Mouse (Mus musculus): ENCODE measurements around the gene Ifna13. TPM values are rescaled to one million over a fixed set of nuclear protein-coding genes. Genes with fewer than 3 reads are reported as not detected.

Ifna13 gene
- not detected in 2 replicates for polyA plus RNA-seq (2012; rRNA removed)

DNA sequence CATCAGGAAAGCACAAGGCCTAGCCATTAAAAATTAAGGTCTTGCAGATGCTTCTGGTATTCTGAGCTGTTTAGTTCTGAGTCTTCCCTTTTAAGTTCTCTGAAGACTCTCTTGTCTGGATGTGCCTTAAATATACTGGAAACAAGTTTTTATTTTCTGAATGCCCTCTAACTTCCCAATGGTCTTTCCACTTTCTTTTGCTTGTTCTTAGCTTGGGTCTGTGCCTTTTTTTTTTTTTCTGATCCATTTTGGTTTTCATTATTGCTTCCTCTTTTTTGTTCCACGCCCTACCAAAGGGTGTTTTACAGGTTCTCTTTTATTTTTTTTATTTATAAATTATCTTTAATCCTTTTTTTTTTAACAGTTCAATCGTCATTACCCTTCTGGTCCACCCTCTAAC is at the start of gene Ifna13:
Gene Ifna13 (minus strand): TSS at position 101 of the 400 bp plus-strand sequence.
- Histone ChIP-seq H3K27ac (ENCODE audit: insufficient read depth, low read depth, low read length) (no peak within 1 kb of the TSS), H3K4me1 (ENCODE audit: control insufficient read depth, insufficient read depth, insufficient read length, low read length) (no peaks in the 10 kb centered on the region), H3K36me3 (ENCODE audit: control insufficient read depth, insufficient read depth, low read length) (no peaks in the 10 kb centered on the region), H3K27me3 (ENCODE audit: control insufficient read depth, insufficient read depth, low read length) (no peaks in the 10 kb centered on the region), H3K4me3 (ENCODE audit: low read depth, low read length) (no peak within 1 kb of the TSS)
- 40% methylated on average over 2 of the region's 2 CpGs for WGBS
- TF ChIP-seq CTCF (IDR thresholded peaks at IDR 0.05; ENCODE audit: extremely low read depth, insufficient read length, insufficient replicate concordance, low read depth, low read length) (no peak), POLR2A (IDR thresholded peaks at IDR 0.05; ENCODE audit: low read depth, low read length) (no peak)

DNA sequence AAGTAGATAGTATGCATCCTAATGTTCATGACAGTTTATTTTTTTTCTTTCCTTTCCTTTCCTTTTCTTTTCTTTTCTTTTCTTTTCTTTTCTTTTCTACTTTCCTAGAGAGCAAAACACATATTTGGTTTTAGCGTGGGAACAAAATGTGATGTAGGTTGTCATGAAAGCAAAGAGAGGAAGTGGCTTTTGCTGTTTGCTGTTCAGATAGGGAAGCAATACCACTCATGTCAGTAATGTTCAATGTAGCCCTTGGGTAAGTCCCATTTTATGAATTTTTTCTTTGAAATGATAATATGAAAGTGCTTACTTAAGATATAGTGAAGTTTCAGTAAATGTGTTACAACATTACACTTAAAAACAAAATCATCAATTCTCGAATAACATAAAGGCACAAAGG is 49.1 kb upstream of the Ifna13 start:
- H3K36me3 ChIP-seq (ENCODE audit: control insufficient read depth, insufficient read depth, low read length), result no peaks in the 10 kb centered on the region
- H3K27me3 ChIP-seq (ENCODE audit: control insufficient read depth, insufficient read depth, low read length), result no peaks in the 10 kb centered on the region
- H3K4me3 ChIP-seq (ENCODE audit: low read depth, low read length), result no peak overlapping the region
- no peaks in the 10 kb centered on the region for H3K4me1 ChIP-seq (ENCODE audit: control insufficient read depth, insufficient read depth, insufficient read length, low read length)
- WGBS, result 65% methylated on average over 2 of the region's 2 CpGs
- no peak overlapping the region for H3K27ac ChIP-seq (ENCODE audit: insufficient read depth, low read depth, low read length)
- TF ChIP-seq CTCF (IDR thresholded peaks at IDR 0.05; ENCODE audit: extremely low read depth, insufficient read length, insufficient replicate concordance, low read depth, low read length) (no peak), POLR2A (IDR thresholded peaks at IDR 0.05; ENCODE audit: low read depth, low read length) (no peak)

DNA sequence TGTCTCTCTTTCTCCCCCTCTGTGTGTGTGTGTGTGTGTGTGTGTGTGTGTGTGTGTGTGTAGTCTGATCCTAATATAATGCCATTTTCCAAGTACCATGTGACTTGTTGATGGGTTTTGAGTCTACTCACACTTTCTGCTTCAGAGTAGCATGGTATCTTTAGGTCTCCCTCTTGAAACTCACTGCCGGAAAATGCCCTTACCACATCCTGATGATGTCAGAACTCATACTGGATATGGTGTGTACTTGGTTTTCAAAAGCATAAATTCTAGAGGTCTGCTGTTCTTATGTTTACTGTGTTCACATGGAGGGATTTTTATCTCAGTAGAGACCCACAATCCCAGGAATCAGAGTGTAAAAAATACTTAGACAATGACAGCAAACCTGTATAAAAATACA is 48.3 kb upstream of the Ifna13 start:
- Histone ChIP-seq H3K27me3 (ENCODE audit: control insufficient read depth, insufficient read depth, low read length) (no peaks in the 10 kb centered on the region), H3K27ac (ENCODE audit: insufficient read depth, low read depth, low read length) (no peak overlapping the region), H3K4me3 (ENCODE audit: low read depth, low read length) (no peak overlapping the region), H3K4me1 (ENCODE audit: control insufficient read depth, insufficient read depth, insufficient read length, low read length) (no peaks in the 10 kb centered on the region), H3K36me3 (ENCODE audit: control insufficient read depth, insufficient read depth, low read length) (no peaks in the 10 kb centered on the region)
- TF ChIP-seq POLR2A (IDR thresholded peaks at IDR 0.05; ENCODE audit: low read depth, low read length), result no peak
- no peak for TF ChIP-seq CTCF (IDR thresholded peaks at IDR 0.05; ENCODE audit: extremely low read depth, insufficient read length, insufficient replicate concordance, low read depth, low read length)
- 63% methylated on average over 1 of the region's 1 CpGs for WGBS

DNA sequence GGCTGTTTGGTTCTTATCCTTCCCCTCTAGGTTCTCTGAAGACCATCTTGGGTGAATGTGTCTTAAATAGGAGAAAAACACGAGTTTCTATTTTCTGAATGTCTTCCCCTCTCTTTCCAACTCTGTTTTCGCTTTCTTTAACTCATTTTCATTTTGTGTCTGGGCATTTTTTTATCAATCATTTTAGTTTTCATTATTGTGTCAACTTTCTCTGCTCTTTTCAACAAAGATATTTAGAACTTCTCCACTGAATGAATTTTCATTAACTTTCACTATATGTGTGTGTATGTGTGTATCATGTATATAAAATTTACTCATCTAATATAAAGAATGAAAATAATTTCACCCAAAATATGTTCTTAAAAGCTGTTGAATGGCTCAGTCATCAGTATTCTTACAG is 47.0 kb upstream of the Ifna13 start, which contains the start of gene Ifnab:
Gene Ifnab (minus strand): TSS at position 101 of the 400 bp plus-strand sequence.
- H3K4me1 ChIP-seq (ENCODE audit: control insufficient read depth, insufficient read depth, insufficient read length, low read length), result no peaks in the 10 kb centered on the region
- no peak for TF ChIP-seq POLR2A (IDR thresholded peaks at IDR 0.05; ENCODE audit: low read depth, low read length)
- TF ChIP-seq CTCF (IDR thresholded peaks at IDR 0.05; ENCODE audit: extremely low read depth, insufficient read length, insufficient replicate concordance, low read depth, low read length), result no peak
- no peak within 1 kb of the TSS for H3K27ac ChIP-seq (ENCODE audit: insufficient read depth, low read depth, low read length)
- no peak within 1 kb of the TSS for H3K4me3 ChIP-seq (ENCODE audit: low read depth, low read length)
- H3K36me3 ChIP-seq (ENCODE audit: control insufficient read depth, insufficient read depth, low read length), result no peaks in the 10 kb centered on the region
- 62% methylated on average over 2 of the region's 2 CpGs for WGBS
- H3K27me3 ChIP-seq (ENCODE audit: control insufficient read depth, insufficient read depth, low read length), result no peaks in the 10 kb centered on the region

DNA sequence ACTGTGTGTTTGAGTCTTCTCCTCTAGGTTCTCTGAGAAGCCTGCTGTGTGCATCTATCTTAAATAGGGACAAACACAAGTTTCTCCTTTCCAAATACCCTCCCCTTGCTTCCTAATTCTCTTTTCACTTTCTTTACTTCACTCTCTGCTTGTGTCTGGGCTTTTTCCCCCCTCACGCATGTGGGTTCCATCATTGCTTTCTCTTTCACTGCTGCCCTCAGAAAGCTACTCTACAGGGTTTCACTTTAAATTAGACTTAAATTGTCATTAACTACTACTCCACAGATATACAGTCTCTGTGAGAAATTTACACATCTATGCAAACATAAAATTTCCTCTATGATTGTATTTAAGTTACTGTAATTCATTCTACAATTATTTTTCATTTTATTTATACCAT is 39.6 kb upstream of the Ifna13 start, which contains the start of gene Ifna2:
Gene Ifna2 (minus strand): TSS at position 101 of the 400 bp plus-strand sequence.
- H3K27me3 ChIP-seq (ENCODE audit: control insufficient read depth, insufficient read depth, low read length), result no peaks in the 10 kb centered on the region
- WGBS, result 68% methylated on average over 1 of the region's 1 CpGs
- H3K4me1 ChIP-seq (ENCODE audit: control insufficient read depth, insufficient read depth, insufficient read length, low read length), result no peaks in the 10 kb centered on the region
- no peak within 1 kb of the TSS for H3K4me3 ChIP-seq (ENCODE audit: low read depth, low read length)
- H3K36me3 ChIP-seq (ENCODE audit: control insufficient read depth, insufficient read depth, low read length), result no peaks in the 10 kb centered on the region
- no peak for TF ChIP-seq POLR2A (IDR thresholded peaks at IDR 0.05; ENCODE audit: low read depth, low read length)
- no peak for TF ChIP-seq CTCF (IDR thresholded peaks at IDR 0.05; ENCODE audit: extremely low read depth, insufficient read length, insufficient replicate concordance, low read depth, low read length)
- no peak within 1 kb of the TSS for H3K27ac ChIP-seq (ENCODE audit: insufficient read depth, low read depth, low read length)

DNA sequence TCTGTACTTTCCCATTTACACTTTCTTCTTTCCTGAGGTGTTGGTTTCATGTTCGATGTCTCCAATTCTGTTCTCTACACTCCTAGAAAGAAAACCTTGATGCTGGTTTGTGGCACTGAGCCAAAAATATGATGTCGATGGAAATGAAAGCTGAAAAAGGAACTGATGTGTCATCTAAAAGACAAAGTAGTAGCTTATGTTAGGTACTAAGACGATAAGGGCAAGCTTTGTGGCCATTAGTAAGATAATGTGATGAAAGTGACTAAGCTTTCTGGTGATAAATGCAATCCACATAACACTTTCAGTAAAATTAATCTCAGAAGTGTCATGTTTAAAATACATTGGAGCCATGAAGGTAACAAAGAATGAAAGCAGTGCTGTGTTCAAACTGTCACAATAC is 37.1 kb upstream of the Ifna13 start:
- H3K36me3 ChIP-seq (ENCODE audit: control insufficient read depth, insufficient read depth, low read length), result no peaks in the 10 kb centered on the region
- 38% methylated on average over 3 of the region's 3 CpGs for WGBS
- no peak overlapping the region for H3K4me3 ChIP-seq (ENCODE audit: low read depth, low read length)
- no peak overlapping the region for H3K27ac ChIP-seq (ENCODE audit: insufficient read depth, low read depth, low read length)
- no peak for TF ChIP-seq POLR2A (IDR thresholded peaks at IDR 0.05; ENCODE audit: low read depth, low read length)
- no peak for TF ChIP-seq CTCF (IDR thresholded peaks at IDR 0.05; ENCODE audit: extremely low read depth, insufficient read length, insufficient replicate concordance, low read depth, low read length)
- H3K4me1 ChIP-seq (ENCODE audit: control insufficient read depth, insufficient read depth, insufficient read length, low read length), result no peaks in the 10 kb centered on the region
- H3K27me3 ChIP-seq (ENCODE audit: control insufficient read depth, insufficient read depth, low read length), result no peaks in the 10 kb centered on the region

DNA sequence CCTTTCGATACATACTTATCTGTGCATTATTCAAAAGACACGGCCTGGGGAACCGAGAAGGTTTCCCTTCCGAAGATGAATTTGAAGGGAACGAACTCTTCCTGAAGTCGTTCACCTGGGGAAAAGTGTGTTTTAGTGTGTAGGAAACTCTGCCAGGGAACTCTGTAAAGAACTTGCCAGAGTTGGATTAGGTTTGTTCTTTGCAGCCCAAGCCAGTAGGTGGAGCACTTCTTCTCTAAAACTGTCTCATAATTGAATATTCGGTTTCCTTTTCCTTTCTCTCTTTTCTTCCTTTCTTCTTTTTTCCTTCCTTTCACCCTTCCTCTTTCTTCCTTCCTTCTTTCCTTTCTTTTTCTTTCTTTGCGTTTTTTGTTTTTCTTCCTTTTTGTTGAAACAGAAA is 36.1 kb upstream of the Ifna13 start:
- 44% methylated on average over 8 of the region's 8 CpGs for WGBS
- Histone ChIP-seq H3K36me3 (ENCODE audit: control insufficient read depth, insufficient read depth, low read length) (no peaks in the 10 kb centered on the region), H3K4me1 (ENCODE audit: control insufficient read depth, insufficient read depth, insufficient read length, low read length) (no peaks in the 10 kb centered on the region)

More for the DNA sequence above, 36.1 kb upstream of the Ifna13 start:
- Histone ChIP-seq H3K27ac (ENCODE audit: insufficient read depth, low read depth, low read length) (no peak overlapping the region), H3K27me3 (ENCODE audit: control insufficient read depth, insufficient read depth, low read length) (no peaks in the 10 kb centered on the region), H3K4me3 (ENCODE audit: low read depth, low read length) (no peak overlapping the region)
- no peak for TF ChIP-seq CTCF (IDR thresholded peaks at IDR 0.05; ENCODE audit: extremely low read depth, insufficient read length, insufficient replicate concordance, low read depth, low read length)
- no peak for TF ChIP-seq POLR2A (IDR thresholded peaks at IDR 0.05; ENCODE audit: low read depth, low read length)

Measured in small intestine, adult 2 months (tissue).